Mouse (Mus musculus) cortical plate, adult 2 months (tissue): ENCODE results near the gene Efemp1.

Experiments used
- CTCF ChIP-seq: fragments of 200-500 bp; IDR thresholded peaks from 2 replicates; pipeline ENCODE4 v1.5.1; 2011; ENCODE audit warnings: mild to moderate bottlenecking, control low read depth, low read length; ENCODE audit not compliant: insufficient read depth; ENCODE audit errors: extremely low read depth
- POLR2A ChIP-seq: fragments of 200-500 bp; IDR thresholded peaks from 2 replicates; pipeline ENCODE4 v1.6.1; 2011; ENCODE audit warnings: mild to moderate bottlenecking, low read length, control low read depth; ENCODE audit not compliant: insufficient read depth; ENCODE audit errors: extremely low read depth

DNA sequence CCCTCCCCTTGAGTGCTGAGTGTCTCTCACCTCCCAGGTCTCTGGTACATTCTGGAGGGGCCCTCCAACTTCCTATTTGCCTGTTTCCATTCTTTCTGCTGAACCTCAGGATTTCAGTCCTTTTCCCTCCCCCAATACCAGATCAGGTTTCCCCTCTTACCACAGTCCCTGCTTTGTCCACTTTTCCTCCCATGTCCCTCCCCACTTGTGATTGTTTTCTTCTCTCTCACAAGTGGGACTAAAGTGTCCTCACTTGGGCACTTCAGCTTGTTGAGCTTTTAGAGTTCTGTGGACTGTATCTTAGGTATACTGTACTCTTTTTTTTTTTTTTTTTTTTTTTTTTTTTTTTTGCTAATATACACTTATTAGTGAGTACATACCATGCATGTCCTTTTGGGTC, 6.1 kb downstream of the Efemp1 start:
- TF ChIP-seq CTCF (no peak), POLR2A (no peak)
